Mouse (Mus musculus) brain, embryonic 14.5 days (tissue): ENCODE results near the gene Phxr2. TPM values are rescaled to one million over a fixed set of nuclear protein-coding genes. Genes with fewer than 3 reads are reported as not detected.
A peak's percentile ranks its signal among the peaks of the same experiment; 100 is the strongest.

Experiments
- DNase-seq: peaks from one replicate; pipeline ENCODE4 v3.0.0-alpha.2; 2011; ENCODE audit warnings: low read depth
- CTCF ChIP-seq: fragments of 200-500 bp; IDR thresholded peaks from 2 replicates; pipeline ENCODE4 v1.5.1; 2012; ENCODE audit warnings: inconsistent platforms, mild to moderate bottlenecking, moderate library complexity, borderline replicate concordance; ENCODE audit not compliant: insufficient read depth, insufficient read length; ENCODE audit errors: extremely low read depth
- POLR2A ChIP-seq: fragments of 200-500 bp; IDR thresholded peaks from 2 replicates; pipeline ENCODE4 v1.6.1; 2012; ENCODE audit warnings: mild to moderate bottlenecking, inconsistent platforms, borderline replicate concordance; ENCODE audit not compliant: poor library complexity, insufficient read depth, insufficient read length, severe bottlenecking; ENCODE audit errors: extremely low read depth
- polyA plus RNA-seq: library from polyadenylated mRNA; depleted of rRNA; stranded (reverse); fragments of >200 nt; gene quantifications from 2 replicates; pipeline ENCODE4 v1.2.3, GENCODE M21; 2012

Phxr2 gene
- polyA plus RNA-seq, 1 experiment, result not detected

DNA sequence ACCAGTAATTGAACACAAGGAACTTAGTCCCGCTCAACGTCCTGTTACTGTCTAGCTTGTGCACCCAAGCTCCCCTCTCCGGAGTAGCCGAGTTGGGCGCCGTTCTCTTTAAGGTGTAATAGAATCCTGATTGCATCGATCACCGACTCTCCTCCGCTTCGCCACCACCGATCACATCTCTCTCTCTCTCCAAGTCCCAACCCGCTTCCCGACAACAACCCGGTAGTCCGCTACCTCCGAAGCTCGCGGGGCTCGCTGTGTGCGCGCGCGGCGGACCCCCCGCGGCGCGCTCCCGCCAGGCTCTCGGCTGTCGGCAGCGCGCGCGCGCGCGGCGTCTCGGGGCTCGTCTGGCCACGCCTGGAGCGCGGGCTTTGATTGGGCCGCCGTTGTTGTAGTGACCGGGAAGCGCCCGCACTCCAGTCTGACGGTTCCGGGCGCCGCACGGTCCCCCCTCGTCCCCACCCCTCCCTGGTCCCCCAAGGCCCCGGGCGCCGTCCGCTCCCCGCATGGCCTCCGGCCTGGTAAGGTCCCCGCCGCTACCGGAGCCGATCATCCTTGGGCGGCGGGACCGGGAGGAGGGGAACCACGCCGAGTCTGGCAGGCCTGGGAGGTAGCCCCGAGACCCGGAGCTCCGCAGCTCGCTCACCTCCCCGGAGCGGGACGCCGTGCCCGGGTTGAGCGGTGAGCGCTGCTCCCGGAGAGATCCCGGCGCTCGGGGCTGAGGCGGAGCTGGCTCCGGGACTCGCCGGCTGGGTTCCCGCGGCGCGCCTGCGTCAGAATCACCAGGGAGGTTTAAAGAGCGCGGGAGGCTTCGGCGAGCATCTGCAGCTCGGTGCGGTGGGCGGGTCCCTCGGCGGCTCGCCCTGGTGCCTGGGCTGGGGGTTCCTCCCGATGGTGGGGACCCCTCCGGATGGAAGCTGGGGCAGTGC lies 19.2 kb downstream of the Phxr2 start, which contains the start of gene Poc1b:
Gene Poc1b (plus strand): TSS at position 334 of the 929 bp plus-strand sequence.
- DNase-seq, result peak; percentile 96
- TF ChIP-seq POLR2A (0 out of 2 replicates have a peak, but pooled peaks have one; percentile 30), CTCF (no peak)

DNA sequence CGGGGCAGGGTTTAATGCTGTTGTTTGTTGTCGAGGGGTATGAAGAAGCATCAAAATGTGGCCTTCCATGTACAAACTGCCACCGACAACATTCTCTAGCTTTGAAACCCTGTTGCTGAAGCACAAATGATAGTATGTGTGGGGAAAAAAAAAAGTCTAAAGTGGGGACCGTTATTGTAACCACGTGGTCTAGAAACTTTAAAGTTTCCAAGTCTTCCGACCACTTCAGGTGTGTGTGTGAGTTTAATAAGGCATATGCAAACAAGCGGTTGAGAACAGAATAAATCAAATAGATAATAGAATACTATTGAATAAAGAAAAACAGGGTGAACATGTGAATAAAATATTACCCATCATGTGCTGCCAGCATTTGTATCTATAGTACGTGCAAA lies 19.8 kb downstream of the Phxr2 start:
- TF ChIP-seq POLR2A, result no peak
- no peak for TF ChIP-seq CTCF
- no peak for DNase-seq

DNA sequence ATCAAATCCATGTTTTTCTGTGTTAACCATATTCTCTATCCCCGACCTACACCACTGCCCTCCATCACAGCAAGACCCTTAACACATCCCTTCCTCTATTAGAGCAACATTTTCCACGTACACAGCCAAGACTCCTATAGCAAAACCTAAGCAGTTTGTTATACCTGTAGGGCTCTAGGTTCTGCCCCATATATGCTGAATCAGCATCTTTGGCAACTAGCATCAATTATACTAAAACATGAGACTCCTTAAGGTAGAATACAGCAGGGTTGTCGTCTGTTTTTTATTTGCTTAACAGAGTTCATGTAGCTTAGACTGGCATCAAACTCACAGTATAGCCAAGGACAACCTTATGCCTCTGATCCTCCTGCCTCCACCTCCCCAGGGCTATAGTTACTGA lies 20.6 kb downstream of the Phxr2 start:
- TF ChIP-seq POLR2A, result no peak
- TF ChIP-seq CTCF, result no peak
- DNase-seq, result no peak

DNA sequence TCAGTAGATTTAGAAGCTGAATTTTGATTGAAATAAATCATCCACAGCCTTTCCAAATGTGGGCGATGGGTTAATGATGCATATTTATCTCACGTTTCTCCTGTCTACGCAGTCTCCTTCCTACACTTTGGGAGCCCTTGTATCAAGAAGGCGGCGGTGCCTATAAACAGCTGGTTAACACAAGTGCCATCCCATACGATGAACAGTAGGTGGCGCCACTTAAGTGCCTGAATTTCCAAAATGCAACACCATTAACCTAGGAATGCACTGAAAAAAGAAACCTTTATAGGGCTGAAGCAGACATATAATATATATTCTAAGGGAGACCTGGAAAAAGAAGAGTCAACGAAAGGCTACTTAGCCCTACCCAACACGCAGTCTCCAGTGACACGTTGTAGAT lies 28.8 kb downstream of the Phxr2 start:
- peak; percentile 61; the same call in 1 of the 2 replicates for TF ChIP-seq CTCF
- TF ChIP-seq POLR2A, result no peak
- peak; percentile 64 for DNase-seq

DNA sequence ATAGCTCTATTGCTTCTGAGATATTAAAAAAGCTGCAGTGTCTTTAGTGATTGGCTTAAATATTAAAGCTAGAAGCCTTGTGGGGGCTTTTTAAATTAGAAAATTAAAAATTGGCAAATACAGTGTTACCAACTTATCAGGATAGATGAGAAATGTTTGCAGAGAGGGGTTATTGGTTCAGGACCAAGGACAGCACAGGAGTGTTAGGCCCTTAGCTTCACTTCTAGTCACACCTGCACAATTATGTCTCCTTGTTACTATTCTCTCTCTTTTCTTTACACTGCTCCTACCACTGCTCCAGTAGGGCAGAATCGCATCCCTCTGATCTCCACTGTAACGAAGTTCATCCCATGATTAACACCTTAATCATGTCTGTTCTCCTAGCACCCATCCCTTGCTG lies 31.0 kb downstream of the Phxr2 start:
- TF ChIP-seq CTCF (no peak), POLR2A (no peak)
- DNase-seq, result no peak

DNA sequence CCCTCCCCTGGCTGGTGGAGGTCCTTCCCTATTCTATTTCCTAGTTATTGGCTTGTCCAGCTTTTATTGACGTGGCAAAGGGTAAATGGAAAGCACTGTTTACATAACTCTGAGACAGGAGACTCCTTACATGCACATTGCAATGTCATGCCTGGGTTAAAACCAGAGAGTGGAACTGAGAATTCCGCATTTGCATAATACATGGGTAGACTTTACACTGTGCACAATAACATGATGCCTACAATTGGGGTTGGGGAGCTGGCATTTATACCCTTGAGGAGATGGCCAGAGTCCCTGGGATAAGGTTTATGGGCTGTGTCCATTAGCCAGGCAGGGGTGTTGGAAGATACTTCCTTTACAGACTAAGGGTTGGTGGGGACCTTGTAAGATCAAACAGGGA lies 32.8 kb downstream of the Phxr2 start:
- TF ChIP-seq CTCF, result no peak
- no peak for TF ChIP-seq POLR2A

DNA sequence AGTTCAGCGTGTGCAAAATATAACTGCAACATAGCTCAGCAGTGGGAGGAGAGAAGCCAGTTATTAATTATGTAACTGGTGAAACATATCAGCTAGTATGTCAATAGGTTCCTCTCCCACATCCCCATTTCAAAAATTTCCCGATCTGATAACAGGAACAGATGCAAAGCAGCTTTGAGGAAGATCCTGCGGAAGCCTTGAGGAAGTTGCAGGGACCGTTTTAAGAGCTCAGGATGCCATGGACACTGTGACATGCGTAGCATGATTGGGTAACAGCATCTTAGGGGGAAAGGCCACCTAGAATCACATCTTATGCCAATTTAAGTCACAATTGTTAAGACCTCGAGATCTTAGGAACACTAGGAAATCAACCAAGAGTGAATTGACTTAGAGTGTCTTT lies 36.2 kb downstream of the Phxr2 start:
- TF ChIP-seq POLR2A (no peak), CTCF (no peak)

More for the DNA sequence above, 32.8 kb downstream of the Phxr2 start:
- no peak for DNase-seq

DNA sequence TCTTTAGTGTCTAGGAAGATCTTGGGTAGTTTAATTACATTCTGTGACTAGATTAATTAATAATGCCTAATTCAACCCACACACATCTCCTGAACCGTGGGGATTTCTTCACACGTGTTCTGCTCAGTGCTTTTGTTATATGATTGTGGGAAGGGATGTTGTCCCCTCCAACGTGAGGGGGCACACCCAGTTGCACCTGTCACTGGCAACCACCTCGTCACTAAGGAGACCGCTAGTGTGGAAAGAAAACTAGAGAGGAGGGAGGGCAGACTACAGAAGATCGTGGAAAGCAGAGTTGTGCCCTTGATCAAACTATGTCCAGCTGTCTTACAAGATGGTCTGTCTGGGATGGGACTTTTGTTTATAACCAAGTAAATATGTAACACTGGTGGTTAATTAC lies 40.1 kb downstream of the Phxr2 start:
- DNase-seq, result no peak
- TF ChIP-seq CTCF (no peak), POLR2A (no peak)

More for the DNA sequence above, 36.2 kb downstream of the Phxr2 start:
- no peak for DNase-seq

DNA sequence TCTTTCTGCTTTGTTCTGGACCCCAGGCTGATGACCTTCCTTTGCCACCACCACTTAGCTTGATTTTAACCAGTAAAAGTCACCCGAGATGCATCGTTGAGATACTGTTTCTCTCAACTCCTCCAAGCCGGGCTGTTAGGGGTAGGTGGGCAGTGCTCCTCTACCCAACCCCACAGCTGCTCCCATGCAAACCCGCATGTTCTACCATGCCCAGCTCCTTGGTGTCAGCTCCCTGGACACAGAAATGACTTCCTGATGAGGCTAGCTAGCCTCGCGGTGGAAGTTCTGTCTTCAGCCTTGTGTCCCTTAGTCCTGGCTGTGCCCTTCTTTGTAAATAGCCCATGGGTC lies 40.9 kb downstream of the Phxr2 start:
- DNase-seq, result no peak
- TF ChIP-seq POLR2A (no peak), CTCF (no peak)

DNA sequence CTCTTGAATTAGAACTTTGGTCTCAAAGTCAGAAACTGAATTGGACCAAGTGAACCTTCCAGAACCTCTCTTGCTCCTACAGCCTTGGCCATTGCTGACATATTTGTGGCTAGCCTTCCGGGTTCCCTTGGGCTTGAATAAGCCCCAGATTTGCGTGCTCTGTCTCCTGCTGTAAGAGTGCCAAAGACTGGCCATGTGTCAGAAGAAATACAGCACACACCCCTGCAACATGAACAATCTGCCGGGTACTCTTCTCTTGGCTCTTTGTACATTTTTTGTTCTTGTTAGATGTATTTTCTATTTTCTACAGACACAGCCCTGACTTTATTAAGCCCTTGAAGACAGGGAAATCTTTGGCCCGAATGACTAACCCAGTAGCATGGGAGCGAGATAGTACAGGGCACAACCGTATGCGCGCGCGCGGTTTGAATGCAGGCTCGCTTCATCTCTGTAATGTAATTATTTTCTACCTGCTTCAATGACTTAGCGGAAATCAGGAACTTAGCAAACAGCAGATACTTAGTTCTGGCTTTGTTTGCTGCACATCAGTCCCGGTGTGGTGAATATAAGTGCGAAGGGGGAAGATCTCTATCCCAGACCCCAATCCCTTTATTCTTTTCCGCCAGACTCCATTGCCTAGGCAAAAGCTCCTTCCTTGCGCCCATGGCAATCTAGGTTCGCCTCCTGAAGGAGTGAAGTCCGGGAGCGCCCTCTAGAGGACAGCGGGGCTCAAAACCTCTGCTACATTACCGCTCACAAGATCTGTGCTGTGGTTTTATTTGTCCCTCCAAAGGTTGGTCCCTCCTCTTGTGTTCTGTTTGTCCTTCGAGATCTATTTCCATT lies 41.5 kb downstream of the Phxr2 start:
- peak; percentile 94 for DNase-seq
- TF ChIP-seq POLR2A, result no peak
- peak; percentile 97 for TF ChIP-seq CTCF

DNA sequence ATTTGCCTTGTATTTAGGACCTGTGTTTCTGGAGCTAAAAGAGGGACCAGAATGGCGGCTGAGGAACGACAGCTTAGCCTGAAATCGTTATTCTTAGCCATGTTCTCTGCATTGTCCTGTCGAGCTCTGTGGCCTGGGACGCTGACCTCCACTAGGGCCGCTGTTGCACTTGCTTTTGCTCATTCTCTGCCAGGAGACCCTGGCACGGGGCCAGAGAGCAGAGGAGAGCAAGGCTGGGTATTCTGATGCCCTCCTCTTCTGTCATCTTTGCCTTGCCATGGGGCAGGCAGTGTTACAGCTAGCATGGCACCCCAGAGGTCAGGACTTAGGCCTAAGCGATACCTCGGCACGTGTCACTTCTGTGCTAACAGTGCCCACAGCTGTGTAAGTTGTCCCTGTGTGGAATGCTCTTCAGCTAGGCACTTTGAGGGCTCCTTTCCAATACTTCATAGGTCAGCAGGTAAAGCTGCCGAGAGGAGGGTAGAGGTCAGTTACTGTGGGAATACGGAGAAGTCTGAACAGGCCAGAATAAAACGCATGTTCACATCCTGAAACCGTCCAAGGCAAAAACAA lies 42.6 kb downstream of the Phxr2 start:
- TF ChIP-seq CTCF, result no peak
- no peak for TF ChIP-seq POLR2A
- DNase-seq, result no peak
